Mouse (Mus musculus): ENCODE measurements around the gene Pank4.
A peak's percentile ranks its signal among the peaks of the same experiment; 100 is the strongest.

GRCm38 (mm10) chr4:155012788-155013187, 48.9 kb downstream of the Pank4 start:
- TF ChIP-seq ZC3H11A (IDR thresholded peaks at IDR 0.05; ENCODE audit: borderline replicate concordance, low read depth, low read length) (peak; percentile 16; the same call in 1 of the 2 replicates), ZNF384 (IDR thresholded peaks at IDR 0.05; ENCODE audit: low read depth, low read length) (no peak), MAFK (IDR thresholded peaks at IDR 0.05; ENCODE audit: insufficient read depth, low read depth, low read length) (no peak), HCFC1 (IDR thresholded peaks at IDR 0.05; ENCODE audit: borderline replicate concordance, insufficient read depth, low read length) (no peak)
